Mouse (Mus musculus) neural tube, embryonic 14.5 days (tissue): Measurements from ENCODE around the gene Aig1. TPM values are rescaled to one million over a fixed set of nuclear protein-coding genes. Genes with fewer than 3 reads are reported as not detected.

Experiments
- ATAC-seq: fragments of 200-750 bp; cut with Nextera tagmentation; 2 replicates; pipeline ENCODE4 v1.8.0; 2017; ENCODE audit warnings: low read depth, mild to moderate bottlenecking, moderate TSS enrichment, moderate library complexity
- H3K27ac ChIP-seq: fragments of 300-500 bp; sonication (generic); 2 replicates; pipeline ENCODE4 v1.5.1; 2014; ENCODE audit warnings: low read depth, mild to moderate bottlenecking, control low read depth, low read length, moderate library complexity, mixed read lengths
- H3K27me3 ChIP-seq: fragments of 300-500 bp; sonication (generic); 2 replicates; pipeline ENCODE4 v1.6.1; 2014; ENCODE audit warnings: low read length; ENCODE audit not compliant: control insufficient read depth, insufficient read depth
- H3K36me3 ChIP-seq: fragments of 300-500 bp; sonication (generic); 2 replicates; pipeline ENCODE4 v1.6.1; 2014; ENCODE audit warnings: low read length, mixed read lengths; ENCODE audit not compliant: control insufficient read depth, insufficient read depth
- H3K4me1 ChIP-seq: fragments of 300-500 bp; sonication (generic); 2 replicates; pipeline ENCODE4 v1.6.1; 2014; ENCODE audit warnings: low read length; ENCODE audit not compliant: control insufficient read depth, insufficient read depth
- H3K4me2 ChIP-seq: fragments of 300-500 bp; sonication (generic); 2 replicates; pipeline ENCODE4 v1.6.1; 2014; ENCODE audit warnings: mild to moderate bottlenecking, low read depth, low read length, control low read depth
- H3K4me3 ChIP-seq: fragments of 300-500 bp; sonication (generic); 2 replicates; pipeline ENCODE4 v1.5.1; 2014; ENCODE audit warnings: low read depth, low read length, control low read depth, mixed read lengths
- H3K9ac ChIP-seq: fragments of 300-500 bp; sonication (generic); replicated peaks from 2 replicates; pipeline ENCODE4 v1.6.1; 2014; ENCODE audit warnings: low read depth, mild to moderate bottlenecking, control low read depth, low read length, mixed read lengths
- H3K9me3 ChIP-seq: fragments of 300-500 bp; sonication (generic); 2 replicates; pipeline ENCODE4 v1.6.1; 2016; ENCODE audit warnings: low read length; ENCODE audit not compliant: control insufficient read depth
- WGBS: fragments of 180-500 bp; shearing (Covaris S2); extraction: QIAGEN DNeasy Blood & Tissue Kit; methylation state at CpG from one replicate; pipeline ENCODE4 v1.1.7; 2014; 5-methylcytosine and 5-hydroxymethylcytosine counted together
- polyA plus RNA-seq: library from polyadenylated mRNA; unstranded; fragments of >200 nt; fragmentation: Nextera tagmentation; extraction: Ambion mirVana; gene quantifications from 2 replicates; pipeline ENCODE4 v1.2.1, GENCODE M21; 2014

Gene Aig1
- polyA plus RNA-seq, 1 experiment from 2014 or later, result 124 TPM

GRCm38 (mm10) chr10:13855969-13856368, 12.8 kb downstream of the Aig1 start:
- 75% methylated on average over 7 of the region's 7 CpGs for WGBS
- Histone ChIP-seq H3K36me3 (no peaks in the 10 kb centered on the region), H3K4me3 (no peak overlapping the region), H3K27ac (no peak overlapping the region), H3K4me1 (peaks cover 6% of the 10 kb centered on the region; the same call in 1 of the 2 replicates), H3K4me2 (no peak overlapping the region), H3K9me3 (no peaks in the 10 kb centered on the region), H3K9ac (no peak overlapping the region), H3K27me3 (no peaks in the 10 kb centered on the region)
- ATAC-seq, result no peak

GRCm38 (mm10) chr10:13855111-13855510, 13.7 kb downstream of the Aig1 start:
- Histone ChIP-seq H3K9me3 (no peaks in the 10 kb centered on the region), H3K4me1 (peaks cover 6% of the 10 kb centered on the region; the same call in 1 of the 2 replicates), H3K36me3 (no peaks in the 10 kb centered on the region), H3K27me3 (no peaks in the 10 kb centered on the region), H3K9ac (no peak overlapping the region), H3K4me2 (no peak overlapping the region), H3K4me3 (no peak overlapping the region), H3K27ac (no peak overlapping the region)
- no peak for ATAC-seq
- 94% methylated on average over 3 of the region's 3 CpGs for WGBS

- H3K36me3 ChIP-seq, result no peaks in the 10 kb centered on the region
- H3K4me1 ChIP-seq, result peaks cover 5% of the 10 kb centered on the region; the same call in 1 of the 2 replicates
- H3K4me3 ChIP-seq, result no peak overlapping the region
- no peaks in the 10 kb centered on the region for H3K9me3 ChIP-seq
- 18% methylated on average over 3 of the region's 3 CpGs for WGBS
- H3K9ac ChIP-seq, result no peak overlapping the region
- H3K27ac ChIP-seq, result no peak overlapping the region; the same call in 1 of the 2 replicates
- H3K4me2 ChIP-seq, result no peak overlapping the region
- ATAC-seq, result peak; percentile 54
- no peaks in the 10 kb centered on the region for H3K27me3 ChIP-seq
Observed at GRCm38 (mm10) chr10:13850071-13850470, 18.7 kb downstream of the Aig1 start.

- 18% methylated on average over 2 of the region's 2 CpGs for WGBS
- peaks cover 5% of the 10 kb centered on the region; the same call in 1 of the 2 replicates for H3K4me1 ChIP-seq
Observed at GRCm38 (mm10) chr10:13849205-13849604, 19.6 kb downstream of the Aig1 start.

GRCm38 (mm10) chr10:13844864-13845263, 23.9 kb downstream of the Aig1 start:
- no peak for ATAC-seq
- H3K9ac ChIP-seq, result no peak overlapping the region
- H3K4me3 ChIP-seq, result no peak overlapping the region
- no peak overlapping the region for H3K4me2 ChIP-seq
- 89% methylated on average over 4 of the region's 4 CpGs for WGBS
- H3K36me3 ChIP-seq, result no peaks in the 10 kb centered on the region
- no peaks in the 10 kb centered on the region for H3K27me3 ChIP-seq
- H3K4me1 ChIP-seq, result peaks cover under 1% of the 10 kb centered on the region; the same call in 1 of the 2 replicates
- H3K9me3 ChIP-seq, result no peaks in the 10 kb centered on the region
- H3K27ac ChIP-seq, result no peak overlapping the region

More at GRCm38 (mm10) chr10:13849205-13849604, 19.6 kb downstream of the Aig1 start:
- Histone ChIP-seq H3K4me3 (no peak overlapping the region), H3K9me3 (no peaks in the 10 kb centered on the region), H3K27ac (no peak overlapping the region), H3K9ac (no peak overlapping the region), H3K27me3 (no peaks in the 10 kb centered on the region), H3K36me3 (no peaks in the 10 kb centered on the region), H3K4me2 (no peak overlapping the region)
- ATAC-seq, result peak; percentile 64; the same call in 1 of the 2 replicates

GRCm38 (mm10) chr10:13843746-13844145, 25.0 kb downstream of the Aig1 start:
- no peak overlapping the region for H3K4me2 ChIP-seq
- ATAC-seq, result no peak
- no peak overlapping the region for H3K9ac ChIP-seq
- no peak overlapping the region for H3K27ac ChIP-seq
- 87% methylated on average over 3 of the region's 3 CpGs for WGBS
- H3K4me1 ChIP-seq, result no peaks in the 10 kb centered on the region
- no peaks in the 10 kb centered on the region for H3K9me3 ChIP-seq
- H3K27me3 ChIP-seq, result no peaks in the 10 kb centered on the region
- H3K36me3 ChIP-seq, result no peaks in the 10 kb centered on the region
- no peak overlapping the region for H3K4me3 ChIP-seq

- Histone ChIP-seq H3K4me3 (no peak overlapping the region), H3K9me3 (no peaks in the 10 kb centered on the region), H3K27ac (no peak overlapping the region), H3K36me3 (no peaks in the 10 kb centered on the region), H3K4me2 (no peak overlapping the region), H3K4me1 (no peaks in the 10 kb centered on the region), H3K9ac (no peak overlapping the region), H3K27me3 (no peaks in the 10 kb centered on the region)
- 86% methylated on average over 8 of the region's 8 CpGs for WGBS
- no peak for ATAC-seq
Observed at GRCm38 (mm10) chr10:13842855-13843254, 25.9 kb downstream of the Aig1 start.

GRCm38 (mm10) chr10:13838511-13839126, 30.2 kb downstream of the Aig1 start:
- no peak for ATAC-seq

GRCm38 (mm10) chr10:13837709-13838456, 30.9 kb downstream of the Aig1 start:
- Histone ChIP-seq H3K9me3 (no peaks in the 10 kb centered on the region), H3K4me3 (no peak overlapping the region), H3K4me2 (no peak overlapping the region), H3K9ac (no peak overlapping the region), H3K27me3 (no peaks in the 10 kb centered on the region), H3K27ac (no peak overlapping the region), H3K36me3 (no peaks in the 10 kb centered on the region), H3K4me1 (no peaks in the 10 kb centered on the region)
- no peak; the same call in 1 of the 2 replicates for ATAC-seq
- 67% methylated on average over 21 of the region's 21 CpGs for WGBS

More at GRCm38 (mm10) chr10:13838511-13839126, 30.2 kb downstream of the Aig1 start:
- Histone ChIP-seq H3K9ac (no peak overlapping the region), H3K9me3 (no peaks in the 10 kb centered on the region), H3K4me2 (no peak overlapping the region), H3K36me3 (no peaks in the 10 kb centered on the region), H3K4me1 (no peaks in the 10 kb centered on the region), H3K4me3 (no peak overlapping the region), H3K27me3 (no peaks in the 10 kb centered on the region), H3K27ac (no peak overlapping the region)
- 85% methylated on average over 6 of the region's 6 CpGs for WGBS
